Mouse (Mus musculus) heart, embryonic 11.5 days (tissue): Measurements from ENCODE around the gene Acot13. TPM values are rescaled to one million over a fixed set of nuclear protein-coding genes. Genes with fewer than 3 reads are reported as not detected.

Experiments
- ATAC-seq: fragments of 200-750 bp; cut with Nextera tagmentation; replicated peaks from 2 replicates; pipeline ENCODE4 v1.8.0; 2017; ENCODE audit warnings: moderate library complexity; ENCODE audit not compliant: insufficient number of reproducible peaks, low FRiP score, low TSS enrichment
- H3K27ac ChIP-seq: fragments of 300-500 bp; sonication (generic); 2 replicates; pipeline ENCODE4 v1.5.1; 2014; ENCODE audit warnings: mild to moderate bottlenecking, low read depth, low read length
- H3K27me3 ChIP-seq: fragments of 300-500 bp; sonication (generic); 2 replicates; pipeline ENCODE4 v1.6.1; 2014; ENCODE audit warnings: mild to moderate bottlenecking, low read length, mixed read lengths; ENCODE audit not compliant: control insufficient read depth, insufficient read depth
- H3K36me3 ChIP-seq: fragments of 300-500 bp; sonication (generic); 2 replicates; pipeline ENCODE4 v1.6.1; 2014; ENCODE audit warnings: mild to moderate bottlenecking, low read length, moderate library complexity, mixed read lengths; ENCODE audit not compliant: control insufficient read depth, insufficient read depth
- H3K4me1 ChIP-seq: fragments of 300-500 bp; sonication (generic); 2 replicates; pipeline ENCODE4 v1.6.1; 2014; ENCODE audit warnings: low read length; ENCODE audit not compliant: control insufficient read depth, insufficient read depth
- H3K4me2 ChIP-seq: fragments of 300-500 bp; sonication (generic); 2 replicates; pipeline ENCODE4 v1.6.1; 2014; ENCODE audit warnings: mild to moderate bottlenecking, moderate library complexity
- H3K4me3 ChIP-seq: fragments of 300-500 bp; sonication (generic); 2 replicates; pipeline ENCODE4 v1.5.1; 2014; ENCODE audit warnings: low read depth, low read length
- H3K9ac ChIP-seq: fragments of 300-500 bp; sonication (generic); 2 replicates; pipeline ENCODE4 v1.6.1; 2014; ENCODE audit warnings: mild to moderate bottlenecking, low read depth, low read length, moderate library complexity
- H3K9me3 ChIP-seq: fragments of 300-500 bp; sonication (generic); replicated peaks from 2 replicates; pipeline ENCODE4 v1.6.1; 2016; ENCODE audit warnings: low read length; ENCODE audit not compliant: control insufficient read depth
- WGBS: fragments of 180-500 bp; shearing (Covaris S2); extraction: QIAGEN DNeasy Blood & Tissue Kit; methylation state at CpG from one replicate; pipeline ENCODE4 v1.1.7; 2014; ENCODE audit not compliant: insufficient replicate concordance; 5-methylcytosine and 5-hydroxymethylcytosine counted together
- polyA plus RNA-seq: library from polyadenylated mRNA; unstranded; fragments of >200 nt; fragmentation: Nextera tagmentation; extraction: Ambion mirVana; gene quantifications from 2 replicates; pipeline ENCODE4 v1.2.1, GENCODE M21; 2014

Gene Acot13
- polyA plus RNA-seq, 1 experiment from 2014 or later: 201 TPM

GRCm38 (mm10) chr13:24862021-24862420 is 30.7 kb upstream of the Acot13 start:
- Histone ChIP-seq H3K27ac (no peak overlapping the region), H3K4me3 (no peak overlapping the region), H3K27me3 (no peaks in the 10 kb centered on the region), H3K9me3 (no peaks in the 10 kb centered on the region), H3K4me2 (no peak overlapping the region), H3K36me3 (no peaks in the 10 kb centered on the region), H3K9ac (no peak overlapping the region), H3K4me1 (no peaks in the 10 kb centered on the region)
- no peak for ATAC-seq
- 76% methylated on average over 7 of the region's 7 CpGs for WGBS

- no peaks in the 10 kb centered on the region for H3K9me3 ChIP-seq
- no peak for ATAC-seq
- H3K9ac ChIP-seq: no peak overlapping the region
- H3K4me2 ChIP-seq: no peak overlapping the region
- 66% methylated on average over 12 of the region's 12 CpGs for WGBS
- H3K27ac ChIP-seq: no peak overlapping the region
- no peaks in the 10 kb centered on the region for H3K36me3 ChIP-seq
- no peak overlapping the region for H3K4me3 ChIP-seq
- H3K27me3 ChIP-seq: no peaks in the 10 kb centered on the region
- no peaks in the 10 kb centered on the region for H3K4me1 ChIP-seq
Measured at GRCm38 (mm10) chr13:24861084-24861483, 29.7 kb upstream of the Acot13 start.

- Histone ChIP-seq H3K4me1 (no peaks in the 10 kb centered on the region), H3K27me3 (no peaks in the 10 kb centered on the region), H3K4me3 (no peak overlapping the region), H3K27ac (no peak overlapping the region), H3K9ac (no peak overlapping the region), H3K9me3 (no peaks in the 10 kb centered on the region), H3K4me2 (no peak overlapping the region), H3K36me3 (no peaks in the 10 kb centered on the region)
- no peak for ATAC-seq
Measured at GRCm38 (mm10) chr13:24859115-24859514, 27.8 kb upstream of the Acot13 start.

- no peak for ATAC-seq
- Histone ChIP-seq H3K9me3 (no peaks in the 10 kb centered on the region), H3K36me3 (no peaks in the 10 kb centered on the region), H3K4me2 (no peak overlapping the region), H3K4me3 (no peak overlapping the region), H3K4me1 (no peaks in the 10 kb centered on the region), H3K27me3 (no peaks in the 10 kb centered on the region), H3K27ac (no peak overlapping the region), H3K9ac (no peak overlapping the region)
- WGBS: 59% methylated on average over 3 of the region's 3 CpGs
Measured at GRCm38 (mm10) chr13:24852570-24852969, 21.2 kb upstream of the Acot13 start.

GRCm38 (mm10) chr13:24851989-24852388 is 20.6 kb upstream of the Acot13 start:
- H3K4me3 ChIP-seq: no peak overlapping the region
- H3K27ac ChIP-seq: no peak overlapping the region
- 70% methylated on average over 2 of the region's 2 CpGs for WGBS
- no peak overlapping the region for H3K9ac ChIP-seq
- no peaks in the 10 kb centered on the region for H3K4me1 ChIP-seq
- H3K36me3 ChIP-seq: no peaks in the 10 kb centered on the region
- no peak overlapping the region for H3K4me2 ChIP-seq
- ATAC-seq: no peak
- no peaks in the 10 kb centered on the region for H3K9me3 ChIP-seq
- H3K27me3 ChIP-seq: no peaks in the 10 kb centered on the region

GRCm38 (mm10) chr13:24849318-24849717 is 18.0 kb upstream of the Acot13 start:
- H3K4me3 ChIP-seq: no peak overlapping the region
- no peak for ATAC-seq
- 81% methylated on average over 4 of the region's 4 CpGs for WGBS
- H3K36me3 ChIP-seq: no peaks in the 10 kb centered on the region
- H3K4me1 ChIP-seq: peaks cover 6% of the 10 kb centered on the region
- no peak overlapping the region for H3K27ac ChIP-seq
- no peak overlapping the region for H3K9ac ChIP-seq
- H3K4me2 ChIP-seq: no peak overlapping the region
- H3K9me3 ChIP-seq: no peaks in the 10 kb centered on the region
- H3K27me3 ChIP-seq: no peaks in the 10 kb centered on the region

GRCm38 (mm10) chr13:24844983-24845955 is 13.9 kb upstream of the Acot13 start, which contains the start of gene D130043K22Rik:
TSS of gene D130043K22Rik (plus strand) at chr13:24845135.
- WGBS: 14% methylated on average over 40 of the region's 40 CpGs
- H3K4me3 ChIP-seq: peak within 1 kb of the TSS; percentile 52
- H3K4me1 ChIP-seq: peaks cover 6% of the 10 kb centered on the region
- H3K36me3 ChIP-seq: no peaks in the 10 kb centered on the region
- no peaks in the 10 kb centered on the region for H3K9me3 ChIP-seq
- H3K27me3 ChIP-seq: no peaks in the 10 kb centered on the region
- H3K4me2 ChIP-seq: peak within 1 kb of the TSS; percentile 89
- 0 out of 2 replicates have a peak within 1 kb of the TSS, but pooled peaks have one; percentile 60 for H3K9ac ChIP-seq
- H3K27ac ChIP-seq: no peak within 1 kb of the TSS
- ATAC-seq: peak; percentile 59; the same call in 1 of the 2 replicates

GRCm38 (mm10) chr13:24841702-24842101 is 10.4 kb upstream of the Acot13 start:
- 77% methylated on average over 3 of the region's 3 CpGs for WGBS
- H3K9ac ChIP-seq: no peak overlapping the region
- H3K4me2 ChIP-seq: no peak overlapping the region
- H3K4me3 ChIP-seq: no peak overlapping the region
- peaks cover under 1% of the 10 kb centered on the region; the same call in 1 of the 2 replicates for H3K36me3 ChIP-seq
- H3K9me3 ChIP-seq: no peaks in the 10 kb centered on the region
- H3K4me1 ChIP-seq: peaks cover 6% of the 10 kb centered on the region
- no peak overlapping the region for H3K27ac ChIP-seq
- no peaks in the 10 kb centered on the region for H3K27me3 ChIP-seq
- ATAC-seq: no peak
